ENCODE assay signal across 8 mouse cellular contexts in genomic region chr7:6727351-6728121, GRCm38 (mm10). TPM values are rescaled to one million over a fixed set of nuclear protein-coding genes. Genes with fewer than 3 reads are reported as not detected.
DNase-seq lines count a peak whose midpoint lies in the region; ATAC-seq and TF ChIP-seq lines count a peak whose summit lies in the region.

No protein-coding gene starts in this region.

- H3K27me3 ChIP-seq in megakaryocyte, embryonic 14.5 days (replicated peaks): peaks cover 19% of the 10 kb centered on the region
- H3K27me3 ChIP-seq in embryonic facial prominence, embryonic 10.5 days (replicated peaks; ENCODE audit: low read depth, poor library complexity, severe bottlenecking): no peaks in the 10 kb centered on the region
- H3K27me3 ChIP-seq in intestine, postnatal 0 days (replicated peaks; ENCODE audit: control insufficient read depth, insufficient read depth, low read length): no peaks in the 10 kb centered on the region
- no peaks in the 10 kb centered on the region for H3K27me3 ChIP-seq in midbrain, embryonic 12.5 days
- H3K27me3 ChIP-seq in stomach, embryonic 15.5 days (replicated peaks): no peaks in the 10 kb centered on the region

- peak overlapping the region; percentile 89 for H3K27ac ChIP-seq in embryonic facial prominence, embryonic 10.5 days (replicated peaks)
- H3K27ac ChIP-seq in intestine, postnatal 0 days (ENCODE audit: low read depth, low read length): peak overlapping the region; percentile 73
- H3K27ac ChIP-seq in midbrain, embryonic 12.5 days (replicated peaks): peak overlapping the region; percentile 88
- H3K27ac ChIP-seq in stomach, embryonic 15.5 days: peak overlapping the region; percentile 78

- intact Hi-C loops in left cerebral cortex, postnatal 25 days (cut with DNase I): loop anchor here (1.0 to 2.0 kb wide), 2 partner anchors 191 to 293 kb away; no protein-coding TSS in a partner anchor

- WGBS in embryonic facial prominence, embryonic 10.5 days: 52% methylated on average over 19 of the region's 19 CpGs
- 51% methylated on average over 19 of the region's 19 CpGs for WGBS in intestine, postnatal 0 days
- 53% methylated on average over 19 of the region's 19 CpGs for WGBS in midbrain, embryonic 12.5 days
- WGBS in stomach, embryonic 15.5 days: 54% methylated on average over 19 of the region's 19 CpGs

- peak; percentile 76 for DNase-seq in embryonic facial prominence, embryonic 10.5 days (ENCODE audit: low spot score)
- peak; percentile 59 for DNase-seq in gonadal fat pad, adult 2 months (ENCODE audit: low read depth)
- peak; percentile 85 to 96 for DNase-seq in left cerebral cortex, postnatal 25 days (ENCODE audit: low spot score in 2 of 2)

- peaks cover 15% of the 10 kb centered on the region for H3K4me1 ChIP-seq in megakaryocyte, embryonic 14.5 days
- H3K4me1 ChIP-seq in embryonic facial prominence, embryonic 10.5 days: no peaks in the 10 kb centered on the region
- H3K4me1 ChIP-seq in intestine, postnatal 0 days (replicated peaks; ENCODE audit: control insufficient read depth, insufficient read depth, low read length): no peaks in the 10 kb centered on the region
- no peaks in the 10 kb centered on the region for H3K4me1 ChIP-seq in midbrain, embryonic 12.5 days
- no peaks in the 10 kb centered on the region for H3K4me1 ChIP-seq in stomach, embryonic 15.5 days

- peak overlapping the region; percentile 42 for H3K4me2 ChIP-seq in intestine, postnatal 0 days (replicated peaks; ENCODE audit: low read depth)
- H3K4me2 ChIP-seq in midbrain, embryonic 12.5 days (replicated peaks): peak overlapping the region; percentile 44
- peak overlapping the region; percentile 46 for H3K4me2 ChIP-seq in stomach, embryonic 15.5 days

- H3K36me3 ChIP-seq in megakaryocyte, embryonic 14.5 days (replicated peaks; ENCODE audit: low read length): no peaks in the 10 kb centered on the region
- peaks cover 50% of the 10 kb centered on the region for H3K36me3 ChIP-seq in embryonic facial prominence, embryonic 10.5 days (replicated peaks)
- no peaks in the 10 kb centered on the region for H3K36me3 ChIP-seq in intestine, postnatal 0 days (ENCODE audit: control insufficient read depth, insufficient read depth)
- H3K36me3 ChIP-seq in midbrain, embryonic 12.5 days: peaks cover 18% of the 10 kb centered on the region
- no peaks in the 10 kb centered on the region; the same call in 1 of the 2 replicates for H3K36me3 ChIP-seq in stomach, embryonic 15.5 days

- H3K4me3 ChIP-seq in megakaryocyte, embryonic 14.5 days (replicated peaks): peak overlapping the region; percentile 57
- H3K4me3 ChIP-seq in embryonic facial prominence, embryonic 10.5 days: peak overlapping the region; percentile 68
- peak overlapping the region; percentile 17 for H3K4me3 ChIP-seq in intestine, postnatal 0 days (ENCODE audit: low read depth, low read length)
- peak overlapping the region; percentile 59 for H3K4me3 ChIP-seq in midbrain, embryonic 12.5 days
- peak overlapping the region; percentile 50 for H3K4me3 ChIP-seq in stomach, embryonic 15.5 days (replicated peaks)

- peaks cover 55% of the 10 kb centered on the region for H3K9me3 ChIP-seq in megakaryocyte, embryonic 14.5 days
- peaks cover 43% of the 10 kb centered on the region for H3K9me3 ChIP-seq in embryonic facial prominence, embryonic 10.5 days
- H3K9me3 ChIP-seq in intestine, postnatal 0 days (ENCODE audit: control insufficient read depth): peaks cover 8% of the 10 kb centered on the region; the same call in 1 of the 2 replicates
- peaks cover 26% of the 10 kb centered on the region for H3K9me3 ChIP-seq in midbrain, embryonic 12.5 days
- H3K9me3 ChIP-seq in stomach, embryonic 15.5 days: no peaks in the 10 kb centered on the region

- TF ChIP-seq CTCF in intestine, postnatal 0 days (IDR thresholded peaks at IDR 0.05; ENCODE audit: low read depth): peak; percentile 62

- H3K9ac ChIP-seq in intestine, postnatal 0 days (ENCODE audit: low read depth, low read length): no peak overlapping the region
- H3K9ac ChIP-seq in midbrain, embryonic 12.5 days (replicated peaks): no peak overlapping the region
- H3K9ac ChIP-seq in stomach, embryonic 15.5 days: no peak overlapping the region

- ATAC-seq in megakaryocyte, adult 5-6 weeks (ENCODE audit: poor library complexity, severe bottlenecking): no peak
- peak; percentile 74 for ATAC-seq in intestine, postnatal 0 days
- peak; percentile 42 for ATAC-seq in midbrain, embryonic 12.5 days (ENCODE audit: low FRiP score, low read depth)
- peak; percentile 33 for ATAC-seq in stomach, embryonic 15.5 days (ENCODE audit: insufficient read depth, low FRiP score, low read depth)

RNA-seq across cellular contexts. Expression of gene Peg3, which starts 2.7 kb away (rescaled TPM):
- not detected in 2 replicates for polyA plus RNA-seq in megakaryocyte, embryonic 14.5 days (2012; ENCODE audit: insufficient read depth, low replicate concordance)
- total RNA-seq in megakaryocyte, adult 5-6 weeks (2015): 0.09 TPM in 1 of 2 replicates, not detected in the other
- total RNA-seq in megakaryocyte, adult 5-6 weeks (2017): under 0.01 TPM in 1 of 2 replicates, not detected in the other
- 218 and 249 TPM in 2 replicates for polyA plus RNA-seq in embryonic facial prominence, embryonic 10.5 days (2016; fragmentation: Nextera tagmentation; extraction: Ambion mirVana)
- 8.6 and 8.9 TPM in 2 replicates for polyA plus RNA-seq in gonadal fat pad, adult 2 months (2012; rRNA removed)
- polyA plus RNA-seq in intestine, postnatal 0 days (2015; fragmentation: Nextera tagmentation; extraction: Ambion mirVana): 15.6 and 16.6 TPM in 2 replicates
- total RNA-seq in left cerebral cortex, postnatal 25 days (2021): 100 to 1,000 TPM; 201 to 222 TPM
- 104 and 105 TPM in 2 replicates for polyA plus RNA-seq in midbrain, embryonic 12.5 days (2016; fragmentation: Nextera tagmentation; extraction: Ambion mirVana)
- polyA plus RNA-seq in stomach, embryonic 15.5 days (2015; fragmentation: Nextera tagmentation; extraction: Ambion mirVana): 134 and 157 TPM in 2 replicates

RNA-seq across cellular contexts. Expression of gene Usp29, which starts 2.8 kb away (rescaled TPM):
- 0.46 TPM in 1 of 2 replicates, not detected in the other for polyA plus RNA-seq in megakaryocyte, embryonic 14.5 days (2012; ENCODE audit: insufficient read depth, low replicate concordance)
- not detected in 2 replicates for total RNA-seq in megakaryocyte, adult 5-6 weeks (2015)
- not detected in 2 replicates for total RNA-seq in megakaryocyte, adult 5-6 weeks (2017)
- 15.9 and 17.6 TPM in 2 replicates for polyA plus RNA-seq in embryonic facial prominence, embryonic 10.5 days (2016; fragmentation: Nextera tagmentation; extraction: Ambion mirVana)
- 0.04 TPM in 1 of 2 replicates, not detected in the other for polyA plus RNA-seq in gonadal fat pad, adult 2 months (2012; rRNA removed)
- polyA plus RNA-seq in intestine, postnatal 0 days (2015; fragmentation: Nextera tagmentation; extraction: Ambion mirVana): 0.68 and 0.71 TPM in 2 replicates
- total RNA-seq in left cerebral cortex, postnatal 25 days (2021): 10 to 100 TPM; 41.2 to 43.8 TPM
- polyA plus RNA-seq in midbrain, embryonic 12.5 days (2016; fragmentation: Nextera tagmentation; extraction: Ambion mirVana): 17.5 and 18.9 TPM in 2 replicates
- polyA plus RNA-seq in stomach, embryonic 15.5 days (2015; fragmentation: Nextera tagmentation; extraction: Ambion mirVana): 5.7 and 6.2 TPM in 2 replicates

RNA-seq across cellular contexts. Expression of gene Zim1, which starts 31.3 kb away (rescaled TPM):
- not detected in 2 replicates for polyA plus RNA-seq in megakaryocyte, embryonic 14.5 days (2012; ENCODE audit: insufficient read depth, low replicate concordance)
- total RNA-seq in megakaryocyte, adult 5-6 weeks (2015): not detected in 2 replicates
- total RNA-seq in megakaryocyte, adult 5-6 weeks (2017): not detected in 2 replicates
- 1.7 and 2.3 TPM in 2 replicates for polyA plus RNA-seq in embryonic facial prominence, embryonic 10.5 days (2016; fragmentation: Nextera tagmentation; extraction: Ambion mirVana)
- 0.35 and 0.84 TPM in 2 replicates for polyA plus RNA-seq in gonadal fat pad, adult 2 months (2012; rRNA removed)
- 0.71 and 0.73 TPM in 2 replicates for polyA plus RNA-seq in intestine, postnatal 0 days (2015; fragmentation: Nextera tagmentation; extraction: Ambion mirVana)
- 1 to 10 TPM; 5.1 to 5.4 TPM for total RNA-seq in left cerebral cortex, postnatal 25 days (2021)
- 0.86 and 1.1 TPM in 2 replicates for polyA plus RNA-seq in midbrain, embryonic 12.5 days (2016; fragmentation: Nextera tagmentation; extraction: Ambion mirVana)
- 5.3 and 6.3 TPM in 2 replicates for polyA plus RNA-seq in stomach, embryonic 15.5 days (2015; fragmentation: Nextera tagmentation; extraction: Ambion mirVana)

Comparison
In these comparisons a context has a peak if more than half of its experiments do, and no peak if none do; other contexts are left out.
1. H3K4me3 ChIP-seq: peak in every context shown above with its lines; median percentile 68 in embryonic facial prominence, embryonic 10.5 days; 59 in midbrain, embryonic 12.5 days; 57 in megakaryocyte, embryonic 14.5 days; 50 in stomach, embryonic 15.5 days; 17 in intestine, postnatal 0 days.